Mouse (Mus musculus) adrenal gland, adult (tissue): ENCODE measurements at regions not wholly inside any gene's neighbourhood (a gene's known extent, or its start where the extent isn't known, plus 50 kb on each side); places are given as distances from the start of the nearest gene placed in this dataset.
A peak's percentile ranks its signal among the peaks of the same experiment; 100 is the strongest.

ENCODE experiments used
- DNase-seq, 2 experiments: peaks; one replicate each; pipeline ENCODE4 v3.0.0; 2022 to 2023; ENCODE audit warnings: low spot score in 1 of 2; ENCODE audit not compliant: inconsistent age in 2 of 2

- DNase-seq: peak; percentile 51 to 91
Measured at GRCm38 (mm10) chr2:103848923-103849700, 51.7 kb upstream of the Caprin1 start.

- peak; percentile 88 to 94 for DNase-seq
Measured at GRCm38 (mm10) chr2:103849766-103850530, 52.5 kb upstream of the Caprin1 start.

DNA sequence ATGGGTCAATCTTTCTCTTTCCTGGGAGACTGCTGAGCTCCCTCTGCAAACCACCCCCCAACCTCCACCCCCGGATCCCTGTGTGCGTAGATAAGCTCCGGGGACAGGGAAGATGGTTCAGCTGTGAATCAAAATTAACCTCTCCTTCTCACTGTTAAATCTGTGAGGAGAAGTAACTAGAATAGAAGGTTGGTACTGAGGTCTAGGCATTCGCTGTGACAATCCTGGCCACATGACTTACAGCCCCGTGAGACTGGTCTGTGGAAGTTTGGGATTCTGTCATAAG, 53.0 kb upstream of the Caprin1 start:
- no peak for DNase-seq

DNA sequence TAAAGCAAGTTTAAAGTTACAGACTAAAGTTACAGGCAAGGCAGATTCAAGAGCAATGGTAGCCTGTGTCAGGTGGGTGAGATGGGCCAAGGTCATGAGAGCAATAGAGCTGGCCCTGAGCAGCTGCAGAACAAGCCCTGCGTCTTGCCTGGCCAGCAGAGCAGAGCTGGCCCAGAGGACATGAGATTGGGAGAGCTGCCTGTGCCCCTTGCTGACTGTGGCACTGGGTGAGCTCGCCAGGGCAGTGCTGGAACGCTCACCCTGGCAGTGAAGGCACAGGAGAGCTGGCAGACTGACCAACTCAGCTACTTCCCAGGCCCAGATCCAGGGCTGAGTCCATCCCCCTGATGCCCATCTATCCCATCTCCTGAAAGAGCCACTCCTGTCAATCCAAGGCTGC, 53.7 kb upstream of the Caprin1 start:
- DNase-seq: peak; percentile 66 to 80

DNA sequence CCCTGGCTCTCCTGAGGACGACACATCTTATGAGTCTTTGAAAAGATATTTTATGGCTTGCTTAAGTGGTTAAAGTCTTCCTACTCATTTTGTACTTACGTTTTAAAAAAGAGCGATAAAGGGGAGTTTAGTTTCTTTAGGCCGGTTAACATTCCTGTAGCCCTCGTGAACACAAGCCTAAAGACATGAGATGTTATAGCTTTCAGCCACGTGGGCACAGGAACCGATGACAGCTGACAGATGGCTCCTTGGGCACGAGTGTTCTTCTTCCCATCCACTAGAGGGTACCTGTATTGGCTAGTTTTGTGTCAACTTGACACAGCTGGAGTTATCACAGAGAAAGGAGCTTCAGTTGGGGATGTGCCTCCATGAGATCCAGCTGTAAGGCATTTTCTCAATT, 63.8 kb upstream of the Caprin1 start:
- DNase-seq: no peak

DNA sequence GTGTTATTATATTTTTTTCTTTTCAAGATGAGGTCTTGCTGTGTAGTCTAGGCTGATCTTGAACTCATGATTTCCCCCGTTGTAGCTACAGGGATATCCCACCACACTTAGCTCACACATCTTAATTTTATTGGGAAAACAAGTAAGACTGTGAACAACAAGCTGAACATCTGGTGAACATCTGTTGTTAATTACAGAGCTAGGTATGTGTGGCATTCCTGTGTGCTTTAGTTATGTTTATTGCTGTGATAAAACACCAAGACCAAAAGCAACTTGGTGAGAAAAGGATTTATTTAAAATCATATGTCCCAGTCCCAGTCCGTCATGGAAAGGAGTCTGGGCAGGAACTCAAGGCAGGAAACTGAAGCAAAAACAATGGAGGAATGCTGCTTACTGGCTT, 66.8 kb upstream of the Caprin1 start:
- DNase-seq: no peak

- DNase-seq: peak; percentile 49 to 87
Measured at GRCm38 (mm10) chr2:103865319-103866171, 68.1 kb upstream of the Caprin1 start.

GRCm38 (mm10) chr2:103867241-103867957, 70.0 kb upstream of the Caprin1 start:
- no peak for DNase-seq

DNA sequence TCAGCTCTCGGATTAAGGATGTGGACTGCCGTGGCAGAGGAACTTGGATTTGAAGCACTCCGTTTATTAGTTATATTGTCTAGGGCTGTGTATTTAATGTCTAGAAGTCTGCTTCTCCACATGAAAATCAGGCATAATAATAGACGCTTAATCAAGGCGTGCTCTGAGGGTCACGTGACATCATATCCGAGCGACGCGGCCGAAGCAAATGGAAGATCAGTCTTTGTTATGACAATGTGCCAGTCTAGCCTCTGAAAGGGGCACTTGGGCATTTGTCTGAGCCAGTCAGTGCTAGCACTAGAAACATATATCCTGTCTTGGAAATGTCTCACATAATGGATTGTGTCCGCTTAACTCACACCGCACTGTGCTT, 70.5 kb upstream of the Caprin1 start:
- no peak for DNase-seq

- DNase-seq: no peak
Measured at GRCm38 (mm10) chr2:103868655-103869054, 71.2 kb upstream of the Caprin1 start.

- DNase-seq: peak; percentile 77 to 92
Measured at GRCm38 (mm10) chr2:103871522-103872276, 74.2 kb upstream of the Caprin1 start.

- DNase-seq: no peak
Measured at GRCm38 (mm10) chr2:103872277-103872636, 74.8 kb upstream of the Caprin1 start.

GRCm38 (mm10) chr2:103873381-103873780, 75.9 kb upstream of the Caprin1 start:
- no peak for DNase-seq

DNA sequence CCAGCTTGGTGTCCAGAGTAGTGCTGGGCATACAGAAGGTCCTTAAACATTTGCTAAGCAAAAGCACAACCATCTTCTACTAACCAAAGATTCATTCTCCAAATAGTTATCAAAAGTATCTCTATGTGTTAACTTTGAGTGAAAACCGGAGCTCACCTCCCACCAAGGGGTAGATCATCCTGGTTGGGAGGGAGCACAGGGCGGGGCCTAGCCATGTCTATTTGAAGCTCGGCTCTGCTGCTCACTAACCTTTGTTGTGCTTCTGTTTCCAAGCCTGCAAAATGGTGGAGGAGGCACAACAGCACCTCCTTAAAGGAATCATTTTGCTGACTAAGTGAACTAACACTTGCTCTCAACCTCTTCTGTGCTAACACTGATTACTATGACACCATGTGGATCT, 77.0 kb upstream of the Caprin1 start:
- DNase-seq: no peak

- DNase-seq: no peak
Measured at GRCm38 (mm10) chr2:103875754-103876153, 78.3 kb upstream of the Caprin1 start.

DNA sequence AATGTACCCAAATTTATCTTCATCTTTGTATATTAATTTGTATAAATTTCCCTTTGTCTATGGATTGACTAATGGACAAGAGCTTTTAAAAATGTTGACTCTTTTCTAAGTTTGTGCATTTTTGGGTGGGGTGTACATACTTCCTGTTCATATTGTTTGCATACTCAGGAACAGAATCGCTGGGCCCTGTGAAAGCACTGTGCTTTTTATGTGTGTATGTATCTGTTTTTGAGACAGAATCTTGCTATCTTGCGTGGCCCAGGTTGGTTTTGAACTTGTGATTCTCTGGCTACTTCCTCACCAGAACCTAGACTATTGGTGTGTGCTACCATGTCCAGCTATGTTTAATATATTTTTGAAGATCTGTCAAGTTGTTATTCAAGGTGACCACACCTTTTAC, 78.8 kb upstream of the Caprin1 start:
- DNase-seq: no peak

GRCm38 (mm10) chr2:103881026-103881763, 76.6 kb upstream of the Lmo2 start:
- no peak for DNase-seq

GRCm38 (mm10) chr2:103884926-103885325, 72.9 kb upstream of the Lmo2 start:
- DNase-seq: no peak

GRCm38 (mm10) chr2:103888023-103888422, 69.8 kb upstream of the Lmo2 start:
- DNase-seq: no peak
